Mouse (Mus musculus) lung, adult 2 months (tissue): ENCODE results near the gene Fam227a. TPM values are rescaled to one million over a fixed set of nuclear protein-coding genes. Genes with fewer than 3 reads are reported as not detected.

Experiments used
- DNase-seq: peaks from one replicate; pipeline ENCODE4 v3.0.0; 2022
- H3K4me1 ChIP-seq: fragments of 200-500 bp; 2 replicates; pipeline ENCODE4 v1.6.1; 2011; ENCODE audit warnings: low read length; ENCODE audit not compliant: control insufficient read depth, insufficient read depth
- H3K4me3 ChIP-seq: fragments of 200-500 bp; replicated peaks from 2 replicates; pipeline ENCODE3; 2011; ENCODE audit warnings: low read depth, mild to moderate bottlenecking, control low read depth, low read length; ENCODE audit errors: extremely low read depth
- CTCF ChIP-seq: fragments of 200-500 bp; IDR thresholded peaks from 2 replicates; pipeline ENCODE4 v1.5.1; 2011; ENCODE audit warnings: mild to moderate bottlenecking, low read length, control low read depth; ENCODE audit not compliant: insufficient read depth
- POLR2A ChIP-seq: fragments of 200-500 bp; IDR thresholded peaks from 2 replicates; pipeline ENCODE4 v1.6.1; 2011; ENCODE audit warnings: low read depth, mild to moderate bottlenecking, control low read depth, low read length, borderline replicate concordance; ENCODE audit errors: extremely low read depth
- WGBS: fragments of 180-500 bp; shearing (Covaris S2); methylation state at CpG from one replicate; pipeline ENCODE4 v1.1.7; 2018; 5-methylcytosine and 5-hydroxymethylcytosine counted together
- polyA plus RNA-seq: library from polyadenylated mRNA; depleted of rRNA; stranded (reverse); fragments of >200 nt; gene quantifications from 2 replicates; pipeline ENCODE4 v1.2.3, GENCODE M21; 2012

Fam227a gene
- polyA plus RNA-seq, 1 experiment: 4.2 TPM

GRCm38 (mm10) chr15:79619770-79620414, 38.9 kb downstream of the Fam227a start:
- H3K4me3 ChIP-seq: no peak overlapping the region
- whole genome bisulfite sequencing: 80% methylated on average over 11 of the region's 11 CpGs
- TF ChIP-seq CTCF (no peak), POLR2A (no peak)
- no peaks in the 10 kb centered on the region for H3K4me1 ChIP-seq
- no peak for DNase-seq

GRCm38 (mm10) chr15:79618456-79618855, 40.3 kb downstream of the Fam227a start:
- 58% methylated on average over 7 of the region's 7 CpGs for WGBS
- Histone ChIP-seq H3K4me1 (no peaks in the 10 kb centered on the region), H3K4me3 (no peak overlapping the region)
- DNase-seq: no peak
- TF ChIP-seq POLR2A (no peak), CTCF (no peak)

- Histone ChIP-seq H3K4me3 (no peak overlapping the region), H3K4me1 (no peaks in the 10 kb centered on the region)
- WGBS: 76% methylated on average over 11 of the region's 11 CpGs
- TF ChIP-seq POLR2A: no peak
- TF ChIP-seq CTCF: no peak
- DNase-seq: no peak
Observed at GRCm38 (mm10) chr15:79617135-79617534, 41.6 kb downstream of the Fam227a start.

GRCm38 (mm10) chr15:79616729-79617128, 42.0 kb downstream of the Fam227a start:
- DNase-seq: no peak
- Histone ChIP-seq H3K4me3 (no peak overlapping the region), H3K4me1 (no peaks in the 10 kb centered on the region)
- 83% methylated on average over 5 of the region's 5 CpGs for WGBS
- no peak for TF ChIP-seq POLR2A
- TF ChIP-seq CTCF: no peak

- no peak for DNase-seq
- Histone ChIP-seq H3K4me3 (no peak overlapping the region), H3K4me1 (no peaks in the 10 kb centered on the region)
- TF ChIP-seq CTCF: no peak
- no peak for TF ChIP-seq POLR2A
- 79% methylated on average over 7 of the region's 7 CpGs for WGBS
Observed at GRCm38 (mm10) chr15:79615501-79615900, 43.3 kb downstream of the Fam227a start.

GRCm38 (mm10) chr15:79609226-79609625, 49.5 kb downstream of the Fam227a start:
- no peak for DNase-seq
- WGBS: 95% methylated on average over 2 of the region's 2 CpGs
- Histone ChIP-seq H3K4me3 (no peak overlapping the region), H3K4me1 (no peaks in the 10 kb centered on the region; the same call in 1 of the 2 replicates)
- no peak for TF ChIP-seq CTCF
- TF ChIP-seq POLR2A: no peak

- no peak for TF ChIP-seq POLR2A
- TF ChIP-seq CTCF: no peak
- DNase-seq: no peak
- WGBS: 83% methylated on average over 7 of the region's 7 CpGs
- Histone ChIP-seq H3K4me3 (no peak overlapping the region), H3K4me1 (no peaks in the 10 kb centered on the region; the same call in 1 of the 2 replicates)
Observed at GRCm38 (mm10) chr15:79608214-79608613, 50.5 kb downstream of the Fam227a start.

GRCm38 (mm10) chr15:79607757-79608156, 51.0 kb downstream of the Fam227a start:
- TF ChIP-seq CTCF: 0 out of 2 replicates have a peak, but pooled peaks have one; percentile 7
- no peak for TF ChIP-seq POLR2A
- H3K4me1 ChIP-seq: no peaks in the 10 kb centered on the region; the same call in 1 of the 2 replicates
- no peak overlapping the region for H3K4me3 ChIP-seq
- no peak for DNase-seq
- 56% methylated on average over 2 of the region's 2 CpGs for WGBS

GRCm38 (mm10) chr15:79606161-79606560, 52.6 kb downstream of the Fam227a start:
- Histone ChIP-seq H3K4me3 (no peak overlapping the region), H3K4me1 (no peaks in the 10 kb centered on the region; the same call in 1 of the 2 replicates)
- TF ChIP-seq POLR2A (no peak), CTCF (no peak)
- 81% methylated on average over 12 of the region's 12 CpGs for WGBS
- no peak for DNase-seq
